Mouse (Mus musculus): ENCODE measurements around the gene Alpi. TPM values are rescaled to one million over a fixed set of nuclear protein-coding genes. Genes with fewer than 3 reads are reported as not detected.

The Alpi gene
- polyA plus RNA-seq (2012; rRNA removed) = 0.59 TPM in 1 of 2 replicates, not detected in the other

GRCm38 (mm10) chr1:87101411-87101810 lies at the start of gene Alpi:
Gene Alpi (minus strand): TSS chr1:87101606.

DNA sequence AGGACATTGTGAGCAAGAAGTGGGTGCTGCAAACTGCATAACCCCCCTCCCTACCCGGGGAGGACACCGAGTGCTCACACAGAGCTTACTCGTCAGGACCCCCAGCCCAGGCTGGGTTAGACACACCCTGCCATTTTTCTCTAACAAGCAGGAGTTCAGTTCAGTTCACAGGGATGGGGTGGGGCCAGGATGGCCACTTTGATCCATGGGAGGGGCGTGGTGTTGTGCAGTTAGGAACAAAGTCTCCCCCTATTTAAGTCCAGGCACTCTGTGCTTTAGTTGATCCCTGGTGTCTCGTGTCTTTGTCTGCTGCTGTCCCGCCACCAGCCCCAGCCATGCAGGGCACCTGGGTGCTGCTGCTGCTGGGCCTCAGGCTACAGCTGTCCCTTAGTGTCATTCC lies 23.3 kb upstream of the Alpi start, which contains the start of gene Akp3:
Gene Akp3 (plus strand): TSS at position 301 of the 400 bp plus-strand sequence.

GRCm38 (mm10) chr1:87089828-87090227 lies 11.6 kb downstream of the Alpi start, which contains the start of gene Alppl2:
Gene Alppl2 (minus strand): TSS chr1:87089928.

Other genes with a start within 250 kb of the Alpi start
- gene Alppl2, start 11.7 kb downstream of the Alpi start, polyA plus RNA-seq (2012; rRNA removed) = 0.02 TPM in 1 of 2 replicates, not detected in the other
- not detected in 2 replicates for gene Akp3, start 23.4 kb upstream of the Alpi start, polyA plus RNA-seq (2012; rRNA removed)
- gene Ecel1, start 54.9 kb upstream of the Alpi start, polyA plus RNA-seq (2012; rRNA removed) = 0.08 and 0.12 TPM in 2 replicates
- gene Prss56, start 81.7 kb upstream of the Alpi start, polyA plus RNA-seq (2012; rRNA removed) = not detected in 2 replicates
- gene Chrnd, start 89.0 kb upstream of the Alpi start, polyA plus RNA-seq (2012; rRNA removed) = not detected in 2 replicates
- not detected in 2 replicates for gene Chrng, start 103.1 kb upstream of the Alpi start, polyA plus RNA-seq (2012; rRNA removed)
- 37.1 and 39.0 TPM in 2 replicates for gene Eif4e2, start 112.3 kb upstream of the Alpi start, polyA plus RNA-seq (2012; rRNA removed)
- gene Efhd1, start 162.8 kb upstream of the Alpi start, polyA plus RNA-seq (2012; rRNA removed) = 0.09 and 0.14 TPM in 2 replicates
- gene Gigyf2, start 225.4 kb upstream of the Alpi start, polyA plus RNA-seq (2012; rRNA removed) = 21.6 and 23.8 TPM in 2 replicates

All from liver, embryonic 18 days (tissue).